Mouse (Mus musculus): ENCODE results near the gene Mier1.
A peak's percentile ranks its signal among the peaks of the same experiment; 100 is the strongest.
"Not testable (repeated sequence)": the region's sequence is repeated elsewhere in the genome, so short reads cannot be mapped to it uniquely, and the experiment has no call there.

Mier1 gene

GRCm38 (mm10) chr4:103166198-103166597 lies 52.0 kb downstream of the Mier1 start:
- DNase-seq (ENCODE audit: low spot score in 2 of 2): not testable (repeated sequence)

- no peak for DNase-seq (ENCODE audit: low spot score in 2 of 2)
These were observed 57.1 kb downstream of the Mier1 start for GRCm38 (mm10) chr4:103171256-103171655.

GRCm38 (mm10) chr4:103173507-103173906 lies 59.3 kb downstream of the Mier1 start:
- no peak for DNase-seq (ENCODE audit: low spot score in 2 of 2)

- no peak for DNase-seq (ENCODE audit: low spot score in 2 of 2)
These were observed 59.8 kb downstream of the Mier1 start for GRCm38 (mm10) chr4:103174001-103174400.

GRCm38 (mm10) chr4:103177681-103178080 lies 63.5 kb downstream of the Mier1 start:
- DNase-seq (ENCODE audit: low spot score in 2 of 2): no peak

- no peak for DNase-seq (ENCODE audit: low spot score in 2 of 2)
These were observed 64.6 kb downstream of the Mier1 start for GRCm38 (mm10) chr4:103178635-103179318.

- DNase-seq (ENCODE audit: low spot score in 2 of 2): no peak
These were observed 65.4 kb downstream of the Mier1 start for GRCm38 (mm10) chr4:103179581-103179980.

- DNase-seq (ENCODE audit: low spot score in 2 of 2): no peak
These were observed 66.2 kb downstream of the Mier1 start for GRCm38 (mm10) chr4:103180300-103180888.

GRCm38 (mm10) chr4:103188786-103189640 lies 74.8 kb downstream of the Mier1 start:
- DNase-seq (ENCODE audit: low spot score in 2 of 2): no peak

- no peak for DNase-seq (ENCODE audit: low spot score in 2 of 2)
These were observed 78.2 kb downstream of the Mier1 start for GRCm38 (mm10) chr4:103192421-103192820.

- no peak for DNase-seq (ENCODE audit: low spot score in 2 of 2)
These were observed 83.2 kb downstream of the Mier1 start for GRCm38 (mm10) chr4:103197401-103197800.

GRCm38 (mm10) chr4:103199086-103199485 lies 84.9 kb downstream of the Mier1 start:
- DNase-seq (ENCODE audit: low spot score in 2 of 2): peak in 1 of 2 experiments; percentile 42

GRCm38 (mm10) chr4:103200046-103200445 lies 85.9 kb downstream of the Mier1 start:
- DNase-seq (ENCODE audit: low spot score in 2 of 2): no peak

- DNase-seq (ENCODE audit: low spot score in 2 of 2): no peak
These were observed 89.5 kb downstream of the Mier1 start for GRCm38 (mm10) chr4:103203646-103204045.

- no peak for DNase-seq (ENCODE audit: low spot score in 2 of 2)
These were observed 94.4 kb downstream of the Mier1 start for GRCm38 (mm10) chr4:103208553-103208952.

- DNase-seq (ENCODE audit: low spot score in 2 of 2): no peak
These were observed 99.8 kb downstream of the Mier1 start for GRCm38 (mm10) chr4:103213859-103214497.

GRCm38 (mm10) chr4:103214498-103214924 lies 100.3 kb downstream of the Mier1 start:
- DNase-seq (ENCODE audit: low spot score in 2 of 2): peak; percentile 69 to 71
